Mouse (Mus musculus): Measurements from ENCODE around the gene Itpr1. TPM values are rescaled to one million over a fixed set of nuclear protein-coding genes. Genes with fewer than 3 reads are reported as not detected.

The Itpr1 gene
- polyA plus RNA-seq, 1 experiment from 2014 or later: 11.9 TPM

DNA sequence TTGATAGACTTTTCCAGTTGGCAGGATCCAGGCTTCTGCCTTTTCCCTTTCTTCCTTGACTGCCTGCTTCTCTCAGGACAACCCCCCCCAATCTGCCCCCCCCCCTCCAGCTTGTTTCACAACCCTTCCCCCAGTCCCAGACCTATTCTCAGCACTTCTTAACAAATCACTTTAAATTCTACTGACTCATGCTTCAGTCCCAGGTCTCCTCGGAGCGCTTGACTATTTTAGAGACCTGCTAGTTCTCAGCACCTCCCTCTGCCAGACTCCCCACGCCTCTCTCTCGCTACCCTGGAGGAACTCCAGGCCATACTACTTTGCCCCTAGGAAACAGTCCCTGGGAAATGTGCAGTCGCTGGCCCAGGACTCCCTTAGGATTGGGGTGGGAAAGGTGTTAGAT, 223.7 kb downstream of the Itpr1 start:
- 45% methylated on average over 5 of the region's 5 CpGs for WGBS

DNA sequence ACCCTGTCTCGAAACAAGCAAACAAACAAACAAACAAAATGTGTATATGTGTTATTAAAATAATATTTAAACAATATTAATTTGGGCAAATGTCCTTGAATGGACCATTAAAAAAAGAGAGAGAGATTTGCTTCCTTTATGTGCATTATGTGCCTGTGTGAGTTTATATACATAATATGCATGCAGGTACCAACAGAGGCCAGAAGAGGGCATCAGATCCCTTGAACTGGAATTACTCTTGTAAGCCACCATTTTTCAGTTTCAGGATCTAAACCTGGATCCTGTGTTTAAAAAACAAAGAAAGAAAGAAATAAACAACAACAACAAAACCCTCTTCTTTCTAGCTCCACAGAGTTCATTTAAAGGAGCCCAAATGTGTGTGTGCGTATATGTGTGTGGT, 228.4 kb downstream of the Itpr1 start:
- WGBS: 93% methylated on average over 2 of the region's 2 CpGs

More for the DNA sequence above, 223.7 kb downstream of the Itpr1 start:
- H3K9me3 ChIP-seq: no peaks in the 10 kb centered on the region
- H3K27ac ChIP-seq: no peak overlapping the region
- H3K36me3 ChIP-seq: no peaks in the 10 kb centered on the region
- H3K9ac ChIP-seq: no peak overlapping the region
- H3K4me2 ChIP-seq (replicated peaks): no peak overlapping the region
- no peak overlapping the region for H3K4me3 ChIP-seq
- ATAC-seq (ENCODE audit: insufficient number of reproducible peaks, insufficient read depth, low FRiP score, low TSS enrichment): no peak
- H3K4me1 ChIP-seq: peaks cover 7% of the 10 kb centered on the region; the same call in 1 of the 2 replicates
- no peaks in the 10 kb centered on the region for H3K27me3 ChIP-seq

GRCm38 (mm10) chr6:108442291-108442690, 229.4 kb downstream of the Itpr1 start:
- H3K27me3 ChIP-seq: no peaks in the 10 kb centered on the region
- H3K4me2 ChIP-seq (replicated peaks): no peak overlapping the region
- H3K4me3 ChIP-seq: no peak overlapping the region
- H3K36me3 ChIP-seq: no peaks in the 10 kb centered on the region
- H3K27ac ChIP-seq: no peak overlapping the region
- ATAC-seq (ENCODE audit: insufficient number of reproducible peaks, insufficient read depth, low FRiP score, low TSS enrichment): no peak
- H3K9me3 ChIP-seq: no peaks in the 10 kb centered on the region
- 0 out of 2 replicates have a peak, but pooled peaks cover 1% of the 10 kb centered on the region for H3K4me1 ChIP-seq
- H3K9ac ChIP-seq: no peak overlapping the region
- 92% methylated on average over 3 of the region's 3 CpGs for WGBS

More for the DNA sequence above, 228.4 kb downstream of the Itpr1 start:
- H3K4me1 ChIP-seq: no peaks in the 10 kb centered on the region
- no peak for ATAC-seq (ENCODE audit: insufficient number of reproducible peaks, insufficient read depth, low FRiP score, low TSS enrichment)
- no peak overlapping the region for H3K9ac ChIP-seq
- no peak overlapping the region for H3K4me3 ChIP-seq
- H3K36me3 ChIP-seq: no peaks in the 10 kb centered on the region
- H3K27me3 ChIP-seq: no peaks in the 10 kb centered on the region
- no peaks in the 10 kb centered on the region for H3K9me3 ChIP-seq
- H3K4me2 ChIP-seq (replicated peaks): no peak overlapping the region
- H3K27ac ChIP-seq: no peak overlapping the region

DNA sequence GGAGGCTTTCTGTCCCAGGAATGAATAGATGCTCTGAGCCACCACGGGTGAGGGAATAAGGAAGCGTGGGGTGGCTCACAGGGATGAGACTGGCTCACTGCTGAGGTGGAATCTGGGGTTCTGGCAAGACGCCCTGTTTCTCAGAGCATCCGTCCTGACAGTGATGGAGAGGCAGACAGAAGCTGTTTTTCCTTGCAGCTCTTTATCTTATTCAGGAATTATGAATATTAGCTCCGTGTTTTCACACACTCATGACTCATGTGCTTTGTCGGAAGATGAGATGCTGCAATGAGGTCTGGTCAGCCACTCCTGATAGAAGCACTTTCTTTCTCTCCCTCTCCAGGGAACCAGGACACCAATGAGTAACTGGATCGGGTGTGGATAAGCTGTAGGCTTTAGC, 231.5 kb downstream of the Itpr1 start:
- no peak overlapping the region for H3K27ac ChIP-seq
- no peaks in the 10 kb centered on the region for H3K9me3 ChIP-seq
- no peak overlapping the region for H3K9ac ChIP-seq
- H3K4me2 ChIP-seq (replicated peaks): no peak overlapping the region
- no peak for ATAC-seq (ENCODE audit: insufficient number of reproducible peaks, insufficient read depth, low FRiP score, low TSS enrichment)
- no peaks in the 10 kb centered on the region for H3K36me3 ChIP-seq
- 78% methylated on average over 7 of the region's 7 CpGs for WGBS
- no peak overlapping the region for H3K4me3 ChIP-seq
- H3K27me3 ChIP-seq: no peaks in the 10 kb centered on the region
- 0 out of 2 replicates have a peak, but pooled peaks cover 8% of the 10 kb centered on the region for H3K4me1 ChIP-seq

GRCm38 (mm10) chr6:108445006-108445405, 232.1 kb downstream of the Itpr1 start:
- Histone ChIP-seq H3K36me3 (no peaks in the 10 kb centered on the region), H3K27ac (no peak overlapping the region), H3K4me3 (no peak overlapping the region), H3K9me3 (no peaks in the 10 kb centered on the region), H3K4me1 (0 out of 2 replicates have a peak, but pooled peaks cover 8% of the 10 kb centered on the region), H3K4me2 (replicated peaks) (no peak overlapping the region), H3K27me3 (no peaks in the 10 kb centered on the region), H3K9ac (no peak overlapping the region)
- WGBS: 73% methylated on average over 7 of the region's 7 CpGs
- ATAC-seq (ENCODE audit: insufficient number of reproducible peaks, insufficient read depth, low FRiP score, low TSS enrichment): no peak

GRCm38 (mm10) chr6:108446766-108447165, 233.9 kb downstream of the Itpr1 start:
- Histone ChIP-seq H3K27ac (no peak overlapping the region), H3K4me2 (replicated peaks) (no peak overlapping the region), H3K4me1 (0 out of 2 replicates have a peak, but pooled peaks cover 8% of the 10 kb centered on the region), H3K36me3 (no peaks in the 10 kb centered on the region), H3K9me3 (no peaks in the 10 kb centered on the region), H3K27me3 (no peaks in the 10 kb centered on the region), H3K9ac (no peak overlapping the region), H3K4me3 (no peak overlapping the region)
- 81% methylated on average over 1 of the region's 1 CpGs for WGBS
- ATAC-seq (ENCODE audit: insufficient number of reproducible peaks, insufficient read depth, low FRiP score, low TSS enrichment): no peak

DNA sequence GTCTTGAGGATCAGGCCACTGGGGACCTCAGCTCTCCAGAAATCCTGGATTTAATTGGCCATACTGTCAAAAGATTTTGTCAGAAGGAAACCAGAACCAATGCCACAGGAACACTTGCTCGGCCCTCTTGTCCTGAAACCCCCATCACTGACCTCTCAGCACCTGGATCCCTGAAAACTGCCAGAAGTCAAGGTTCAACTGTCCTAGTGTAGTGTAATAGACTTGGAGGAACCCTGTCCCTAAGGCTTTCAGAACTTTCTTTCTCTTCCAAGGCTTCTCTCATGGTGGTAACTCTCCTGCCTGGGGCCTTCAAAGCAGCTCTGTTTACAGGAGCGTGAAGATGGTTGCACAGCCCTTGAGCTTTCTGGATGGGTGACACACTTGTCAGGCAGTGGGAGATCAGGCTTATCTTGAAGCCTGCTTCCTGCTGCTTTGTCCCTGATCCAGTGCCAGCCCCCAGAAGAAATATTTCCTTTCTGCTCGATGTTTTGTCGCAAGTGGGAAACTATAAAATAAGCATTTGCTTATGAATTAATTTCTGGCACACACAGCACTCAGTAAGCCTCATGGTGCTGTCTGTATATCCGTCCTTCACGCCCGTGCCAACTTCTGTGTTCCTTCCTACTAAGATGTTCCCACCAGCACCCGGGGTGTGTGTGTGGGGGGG, 234.4 kb downstream of the Itpr1 start:
- Histone ChIP-seq H3K9me3 (no peaks in the 10 kb centered on the region), H3K4me1 (0 out of 2 replicates have a peak, but pooled peaks cover 8% of the 10 kb centered on the region), H3K36me3 (no peaks in the 10 kb centered on the region), H3K27ac (0 out of 2 replicates have a peak overlapping the region, but pooled peaks have one; percentile 3), H3K4me2 (replicated peaks) (no peak overlapping the region), H3K4me3 (no peak overlapping the region), H3K27me3 (no peaks in the 10 kb centered on the region), H3K9ac (no peak overlapping the region)
- no peak for ATAC-seq (ENCODE audit: insufficient number of reproducible peaks, insufficient read depth, low FRiP score, low TSS enrichment)
- WGBS: 84% methylated on average over 8 of the region's 8 CpGs

- no peaks in the 10 kb centered on the region for H3K27me3 ChIP-seq
- H3K9me3 ChIP-seq: no peaks in the 10 kb centered on the region
- no peak overlapping the region for H3K4me3 ChIP-seq
- 0 out of 2 replicates have a peak, but pooled peaks cover 8% of the 10 kb centered on the region for H3K4me1 ChIP-seq
- H3K4me2 ChIP-seq (replicated peaks): no peak overlapping the region
- 69% methylated on average over 11 of the region's 11 CpGs for WGBS
- 0 out of 2 replicates have a peak overlapping the region, but pooled peaks have one; percentile 3 for H3K27ac ChIP-seq
- no peaks in the 10 kb centered on the region for H3K36me3 ChIP-seq
- no peak for ATAC-seq (ENCODE audit: insufficient number of reproducible peaks, insufficient read depth, low FRiP score, low TSS enrichment)
- no peak overlapping the region for H3K9ac ChIP-seq
These were observed 235.3 kb downstream of the Itpr1 start for GRCm38 (mm10) chr6:108448016-108448735.

GRCm38 (mm10) chr6:108448864-108449263, 236.0 kb downstream of the Itpr1 start:
- H3K9me3 ChIP-seq: no peaks in the 10 kb centered on the region
- no peaks in the 10 kb centered on the region for H3K27me3 ChIP-seq
- no peak overlapping the region for H3K9ac ChIP-seq
- no peak overlapping the region for H3K4me3 ChIP-seq
- 0 out of 2 replicates have a peak, but pooled peaks cover 8% of the 10 kb centered on the region for H3K4me1 ChIP-seq
- ATAC-seq (ENCODE audit: insufficient number of reproducible peaks, insufficient read depth, low FRiP score, low TSS enrichment): no peak
- no peaks in the 10 kb centered on the region for H3K36me3 ChIP-seq
- 48% methylated on average over 2 of the region's 2 CpGs for WGBS
- no peak overlapping the region for H3K4me2 ChIP-seq (replicated peaks)
- no peak overlapping the region for H3K27ac ChIP-seq

DNA sequence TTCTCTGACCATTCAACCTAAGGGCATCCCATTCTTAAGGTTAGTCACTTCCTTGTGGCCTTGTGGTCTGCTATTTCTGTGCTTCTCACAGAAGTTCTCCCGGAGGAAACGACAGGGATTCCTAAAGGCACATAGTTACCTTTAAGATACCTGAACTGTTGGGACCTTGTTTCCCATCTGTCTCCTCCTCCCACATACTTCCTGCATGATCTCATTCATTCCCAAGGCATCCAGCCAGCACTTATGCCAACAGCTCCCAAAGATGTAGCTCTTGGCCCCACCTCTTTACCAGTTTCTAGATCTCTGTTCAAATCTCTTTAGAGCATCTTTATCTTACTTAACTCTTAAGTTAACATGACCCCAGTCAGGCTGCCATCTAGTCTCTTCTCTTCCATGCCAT, 238.6 kb downstream of the Itpr1 start:
- Histone ChIP-seq H3K36me3 (no peaks in the 10 kb centered on the region), H3K27ac (no peak overlapping the region), H3K4me2 (replicated peaks) (no peak overlapping the region), H3K4me1 (peaks cover 14% of the 10 kb centered on the region), H3K9me3 (no peaks in the 10 kb centered on the region), H3K9ac (no peak overlapping the region), H3K4me3 (no peak overlapping the region), H3K27me3 (no peaks in the 10 kb centered on the region)
- no peak for ATAC-seq (ENCODE audit: insufficient number of reproducible peaks, insufficient read depth, low FRiP score, low TSS enrichment)
- 82% methylated on average over 2 of the region's 2 CpGs for WGBS

- Histone ChIP-seq H3K27ac (no peak overlapping the region), H3K4me1 (peaks cover 24% of the 10 kb centered on the region), H3K9ac (no peak overlapping the region), H3K4me2 (replicated peaks) (no peak overlapping the region), H3K9me3 (no peaks in the 10 kb centered on the region), H3K27me3 (no peaks in the 10 kb centered on the region), H3K4me3 (no peak overlapping the region), H3K36me3 (no peaks in the 10 kb centered on the region)
- 84% methylated on average over 5 of the region's 5 CpGs for WGBS
- no peak for ATAC-seq (ENCODE audit: insufficient number of reproducible peaks, insufficient read depth, low FRiP score, low TSS enrichment)
These were observed 240.7 kb downstream of the Itpr1 start for GRCm38 (mm10) chr6:108453618-108454017.
